10 mouse cellular contexts compared by ENCODE assay signal in genomic region chr11:59218389-59218998, GRCm38 (mm10). TPM values are rescaled to one million over a fixed set of nuclear protein-coding genes. Genes with fewer than 3 reads are reported as not detected.
DNase-seq lines count a peak whose midpoint lies in the region; ATAC-seq and TF ChIP-seq lines count a peak whose summit lies in the region.
"Had no signal": no experiment of that assay in that cellular context is flagged by ENCODE, and none has a peak within 500 bp of the region (broad histone marks: within the 10 kb centered on the region; RNA-seq: fewer than 3 reads in every experiment).

No protein-coding gene starts in this region.

- TF ChIP-seq CTCF in lung, adult 2 months (IDR thresholded peaks at IDR 0.05; ENCODE audit: insufficient read depth, low read length) = no peak
- TF ChIP-seq CTCF in stomach, postnatal 0 days (IDR thresholded peaks at IDR 0.05; ENCODE audit: low read depth) = no peak

- peaks cover 28% of the 10 kb centered on the region for H3K36me3 ChIP-seq in intestine, embryonic 14.5 days (ENCODE audit: control insufficient read depth, insufficient read depth, low read length)
- H3K36me3 ChIP-seq in stomach, postnatal 0 days (ENCODE audit: control insufficient read depth, insufficient read depth, low read length) = 0 out of 2 replicates have a peak, but pooled peaks cover 5% of the 10 kb centered on the region
- peaks cover 49% of the 10 kb centered on the region for H3K36me3 ChIP-seq in heart, embryonic 10.5 days

- H3K4me1 ChIP-seq in lung, adult 2 months (ENCODE audit: control insufficient read depth, insufficient read depth, low read length) = peaks cover 55% of the 10 kb centered on the region
- peaks cover 23% of the 10 kb centered on the region for H3K4me1 ChIP-seq in intestine, embryonic 14.5 days (replicated peaks; ENCODE audit: control insufficient read depth, insufficient read depth, low read length)
- peaks cover 16% of the 10 kb centered on the region for H3K4me1 ChIP-seq in stomach, postnatal 0 days (replicated peaks; ENCODE audit: control insufficient read depth, insufficient read depth)
- peaks cover 37% of the 10 kb centered on the region for H3K4me1 ChIP-seq in heart, embryonic 10.5 days

- WGBS in lung, adult 2 months = 57% methylated on average over 4 of the region's 4 CpGs
- WGBS in intestine, embryonic 14.5 days = 68% methylated on average over 4 of the region's 4 CpGs
- WGBS in large intestine, adult 2 months = 30% methylated on average over 4 of the region's 4 CpGs
- WGBS in stomach, postnatal 0 days = 51% methylated on average over 4 of the region's 4 CpGs
- 84% methylated on average over 4 of the region's 4 CpGs for WGBS in heart, embryonic 10.5 days

- DNase-seq in lung, adult 18-20 months = peak; percentile 72 to 86
- DNase-seq in lung, adult 2 months = no peak
- DNase-seq in intestine, embryonic 14.5 days (ENCODE audit: low spot score) = peak; percentile 59
- peak; percentile 81 for DNase-seq in large intestine, adult 2 months (ENCODE audit: low read depth, low spot score)
- peak; percentile 65 for DNase-seq in stomach, postnatal 0 days (ENCODE audit: low spot score)
- DNase-seq in cerebellum, adult 9-10 months = no peak
- no peak for DNase-seq in heart, embryonic 10.5 days (ENCODE audit: low spot score)

- H3K27me3 ChIP-seq in intestine, embryonic 14.5 days (replicated peaks; ENCODE audit: control insufficient read depth, insufficient read depth, low read length) = no peaks in the 10 kb centered on the region
- no peaks in the 10 kb centered on the region for H3K27me3 ChIP-seq in stomach, postnatal 0 days (ENCODE audit: control insufficient read depth, insufficient read depth, low read length)
- H3K27me3 ChIP-seq in heart, embryonic 10.5 days (ENCODE audit: insufficient read depth, poor library complexity, severe bottlenecking) = no peaks in the 10 kb centered on the region
- H3K27me3 ChIP-seq: CH12.LX had no signal

- peak; percentile 33 for TF ChIP-seq EP300 in stomach, postnatal 0 days (optimal IDR thresholded peaks at IDR 0.05)

- no peak overlapping the region for H3K9ac ChIP-seq in intestine, embryonic 14.5 days (ENCODE audit: low read length)
- no peak overlapping the region for H3K9ac ChIP-seq in stomach, postnatal 0 days (ENCODE audit: low read length)
- H3K9ac ChIP-seq: hindbrain, embryonic 14.5 days had no signal

- H3K27ac ChIP-seq in intestine, embryonic 14.5 days (ENCODE audit: low read depth) = no peak overlapping the region; the same call in 1 of the 2 replicates
- peak overlapping the region; percentile 78 for H3K27ac ChIP-seq in stomach, postnatal 0 days (replicated peaks)
- no peak overlapping the region for H3K27ac ChIP-seq in heart, embryonic 10.5 days
- H3K27ac ChIP-seq: hindbrain, embryonic 14.5 days had no signal

- H3K9me3 ChIP-seq in intestine, embryonic 14.5 days (ENCODE audit: control insufficient read depth, low read length) = no peaks in the 10 kb centered on the region
- no peaks in the 10 kb centered on the region for H3K9me3 ChIP-seq in stomach, postnatal 0 days (ENCODE audit: control insufficient read depth, low read length)
- no peaks in the 10 kb centered on the region for H3K9me3 ChIP-seq in heart, embryonic 10.5 days

- no peak for TF ChIP-seq POLR2A in lung, adult 2 months (IDR thresholded peaks at IDR 0.05; ENCODE audit: borderline replicate concordance, extremely low read depth, low read depth, low read length)

- H3K4me2 ChIP-seq in intestine, embryonic 14.5 days (ENCODE audit: low read length) = no peak overlapping the region
- peak overlapping the region; percentile 27; the same call in 1 of the 2 replicates for H3K4me2 ChIP-seq in stomach, postnatal 0 days (replicated peaks; ENCODE audit: low read depth)
- H3K4me2 ChIP-seq: hindbrain, embryonic 14.5 days had no signal

- ATAC-seq in intestine, embryonic 14.5 days (replicated peaks; ENCODE audit: low FRiP score, low TSS enrichment, low read depth) = peak; percentile 61; the same call in 1 of the 2 replicates
- peak; percentile 84 for ATAC-seq in stomach, postnatal 0 days (ENCODE audit: low FRiP score, low TSS enrichment)
- no peak for ATAC-seq in megakaryocyte, adult 5-6 weeks (ENCODE audit: poor library complexity, severe bottlenecking)

- H3K4me3 ChIP-seq in lung, adult 2 months (replicated peaks; ENCODE audit: extremely low read depth, low read depth, low read length) = no peak overlapping the region
- H3K4me3 ChIP-seq in intestine, embryonic 14.5 days (ENCODE audit: low read depth, low read length) = no peak overlapping the region
- no peak overlapping the region for H3K4me3 ChIP-seq in stomach, postnatal 0 days (ENCODE audit: low read depth, low read length)
- H3K4me3 ChIP-seq in heart, embryonic 10.5 days = no peak overlapping the region

RNA-seq across cellular contexts. Expression of gene Arf1, which starts 9.6 kb away (rescaled TPM):
- 525 and 566 TPM in 2 replicates for polyA plus RNA-seq in lung, adult 2 months (2012; rRNA removed)
- 618 and 641 TPM in 2 replicates for polyA plus RNA-seq in intestine, embryonic 14.5 days (2014; fragmentation: Nextera tagmentation; extraction: Ambion mirVana)
- 693 and 778 TPM in 2 replicates for polyA plus RNA-seq in large intestine, adult 2 months (2012; rRNA removed)
- polyA plus RNA-seq in stomach, postnatal 0 days (2015; fragmentation: Nextera tagmentation; extraction: Ambion mirVana) = 536 and 549 TPM in 2 replicates
- 312 and 325 TPM in 2 replicates for total RNA-seq in megakaryocyte, adult 5-6 weeks (2015)
- total RNA-seq in megakaryocyte, adult 5-6 weeks (2017) = 342 and 408 TPM in 2 replicates
- polyA plus RNA-seq in heart, embryonic 10.5 days (2016; fragmentation: Nextera tagmentation; extraction: Ambion mirVana) = 702 and 707 TPM in 2 replicates

RNA-seq across cellular contexts. Expression of gene 2310033P09Rik, which starts 10.4 kb away (rescaled TPM):
- 23.5 and 29.2 TPM in 2 replicates for polyA plus RNA-seq in lung, adult 2 months (2012; rRNA removed)
- 29.9 and 33.5 TPM in 2 replicates for polyA plus RNA-seq in intestine, embryonic 14.5 days (2014; fragmentation: Nextera tagmentation; extraction: Ambion mirVana)
- 21.1 and 21.6 TPM in 2 replicates for polyA plus RNA-seq in large intestine, adult 2 months (2012; rRNA removed)
- 21.3 and 21.5 TPM in 2 replicates for polyA plus RNA-seq in stomach, postnatal 0 days (2015; fragmentation: Nextera tagmentation; extraction: Ambion mirVana)
- total RNA-seq in megakaryocyte, adult 5-6 weeks (2015) = 8.3 and 8.6 TPM in 2 replicates
- 7.2 and 8.7 TPM in 2 replicates for total RNA-seq in megakaryocyte, adult 5-6 weeks (2017)
- 28.7 and 30.9 TPM in 2 replicates for polyA plus RNA-seq in heart, embryonic 10.5 days (2016; fragmentation: Nextera tagmentation; extraction: Ambion mirVana)

RNA-seq across cellular contexts. Expression of gene Mrpl55, which starts 16.2 kb away (rescaled TPM):
- 26.0 and 27.0 TPM in 2 replicates for polyA plus RNA-seq in lung, adult 2 months (2012; rRNA removed)
- polyA plus RNA-seq in intestine, embryonic 14.5 days (2014; fragmentation: Nextera tagmentation; extraction: Ambion mirVana) = 107 and 117 TPM in 2 replicates
- 36.9 and 46.1 TPM in 2 replicates for polyA plus RNA-seq in large intestine, adult 2 months (2012; rRNA removed)
- 90.3 and 90.9 TPM in 2 replicates for polyA plus RNA-seq in stomach, postnatal 0 days (2015; fragmentation: Nextera tagmentation; extraction: Ambion mirVana)
- total RNA-seq in megakaryocyte, adult 5-6 weeks (2015) = 14.7 and 17.6 TPM in 2 replicates
- 35.3 and 36.2 TPM in 2 replicates for total RNA-seq in megakaryocyte, adult 5-6 weeks (2017)
- 122 and 123 TPM in 2 replicates for polyA plus RNA-seq in heart, embryonic 10.5 days (2016; fragmentation: Nextera tagmentation; extraction: Ambion mirVana)

RNA-seq across cellular contexts. Expression of gene Guk1, which starts 26.5 kb away (rescaled TPM):
- polyA plus RNA-seq in lung, adult 2 months (2012; rRNA removed) = 100 and 126 TPM in 2 replicates
- polyA plus RNA-seq in intestine, embryonic 14.5 days (2014; fragmentation: Nextera tagmentation; extraction: Ambion mirVana) = 142 and 143 TPM in 2 replicates
- 143 and 195 TPM in 2 replicates for polyA plus RNA-seq in large intestine, adult 2 months (2012; rRNA removed)
- 176 and 182 TPM in 2 replicates for polyA plus RNA-seq in stomach, postnatal 0 days (2015; fragmentation: Nextera tagmentation; extraction: Ambion mirVana)
- total RNA-seq in megakaryocyte, adult 5-6 weeks (2015) = 20.6 and 25.1 TPM in 2 replicates
- 13.8 and 20.1 TPM in 2 replicates for total RNA-seq in megakaryocyte, adult 5-6 weeks (2017)
- 127 and 152 TPM in 2 replicates for polyA plus RNA-seq in heart, embryonic 10.5 days (2016; fragmentation: Nextera tagmentation; extraction: Ambion mirVana)

RNA-seq across cellular contexts. Expression of gene Gjc2, which starts 35.5 kb away (rescaled TPM):
- 1.7 and 3.5 TPM in 2 replicates for polyA plus RNA-seq in lung, adult 2 months (2012; rRNA removed)
- polyA plus RNA-seq in intestine, embryonic 14.5 days (2014; fragmentation: Nextera tagmentation; extraction: Ambion mirVana) = 0.42 and 0.55 TPM in 2 replicates
- 1.7 and 2.5 TPM in 2 replicates for polyA plus RNA-seq in large intestine, adult 2 months (2012; rRNA removed)
- 2.1 and 2.4 TPM in 2 replicates for polyA plus RNA-seq in stomach, postnatal 0 days (2015; fragmentation: Nextera tagmentation; extraction: Ambion mirVana)
- not detected in 2 replicates for total RNA-seq in megakaryocyte, adult 5-6 weeks (2015)
- total RNA-seq in megakaryocyte, adult 5-6 weeks (2017) = not detected in 2 replicates
- polyA plus RNA-seq in heart, embryonic 10.5 days (2016; fragmentation: Nextera tagmentation; extraction: Ambion mirVana) = not detected in 2 replicates

Comparison
In these comparisons a context has a peak if more than half of its experiments do, and no peak if none do; other contexts are left out.
1. DNase-seq: peak in lung, adult 18-20 months (2 of 2), intestine, embryonic 14.5 days (single experiment), large intestine, adult 2 months (single experiment) and stomach, postnatal 0 days (single experiment); none in lung, adult 2 months (single experiment), cerebellum, adult 9-10 months (single experiment) and heart, embryonic 10.5 days (single experiment).